Mouse (Mus musculus) gastrocnemius, adult 2 months (tissue): ENCODE measurements around the gene Serpina10. TPM values are rescaled to one million over a fixed set of nuclear protein-coding genes. Genes with fewer than 3 reads are reported as not detected.
"Not testable (repeated sequence)": the region's sequence is repeated elsewhere in the genome, so short reads cannot be mapped to it uniquely, and the experiment has no call there.

Experiments
- DNase-seq: peaks from one replicate; pipeline ENCODE4 v3.0.0; 2022
- H3K27ac ChIP-seq: fragments of 200-600 bp; 2 replicates; pipeline ENCODE4 v1.8.1; 2022; ENCODE audit warnings: mild to moderate bottlenecking
- H3K4me3 ChIP-seq: fragments of 200-600 bp; 2 replicates; pipeline ENCODE4 v1.8.1; 2022; ENCODE audit warnings: mild to moderate bottlenecking, moderate library complexity
- CTCF ChIP-seq: fragments of 200-600 bp; IDR thresholded peaks from 2 replicates; pipeline ENCODE4 v1.8.1; 2022; ENCODE audit warnings: antibody characterized with exemption, mild to moderate bottlenecking, moderate library complexity
- intact Hi-C: fragments of 180-260 bp; cut with DNase I; formaldehyde crosslinking; loops from one replicate; pipeline ENCODE4 v1.15.1; 2025
- long read RNA-seq, 2 experiments: library from polyadenylated mRNA; stranded (forward); transcript quantifications; one replicate each; pipeline ENCODE4 v2.0.0; 2021
- total RNA-seq, 2 experiments: library from RNA; stranded (reverse); gene quantifications; 2 replicates each; pipeline ENCODE4 v1.2.3; 2021

The Serpina10 gene
- total RNA-seq = not detected
- long read RNA-seq, experiment 1 = 0 reads
- long read RNA-seq, experiment 2 = 0 reads

- intact Hi-C loops = no loop called here
- Histone ChIP-seq H3K4me3 (no peak within 1 kb of the TSS), H3K27ac (no peak within 1 kb of the TSS)
- DNase-seq = no peak
- TF ChIP-seq CTCF = no peak
Measured at GRCm38 (mm10) chr12:103631203-103631612, at the start of gene Serpina10. Gene Serpina10 (minus strand): TSS chr12:103631444.

- DNase-seq, H3K27ac ChIP-seq, intact Hi-C loops, H3K4me3 ChIP-seq: not testable (repeated sequence)
Measured at GRCm38 (mm10) chr12:103679853-103680252, 48.6 kb upstream of the Serpina10 start.

GRCm38 (mm10) chr12:103676039-103676438, 44.8 kb upstream of the Serpina10 start, which contains the start of gene Serpina16:
Gene Serpina16 (minus strand): TSS chr12:103676139.
- intact Hi-C loops = no loop called here
- DNase-seq = no peak

GRCm38 (mm10) chr12:103673179-103673578, 41.9 kb upstream of the Serpina10 start:
- no peak overlapping the region for H3K4me3 ChIP-seq
- peak; percentile 29 for DNase-seq
- H3K27ac ChIP-seq = no peak overlapping the region
- intact Hi-C loops = no loop called here
- no peak for TF ChIP-seq CTCF

More at GRCm38 (mm10) chr12:103676039-103676438, 44.8 kb upstream of the Serpina10 start, which contains the start of gene Serpina16:
- no peak for TF ChIP-seq CTCF
- no peak within 1 kb of the TSS for H3K27ac ChIP-seq
- no peak within 1 kb of the TSS for H3K4me3 ChIP-seq

GRCm38 (mm10) chr12:103671483-103671882, 40.2 kb upstream of the Serpina10 start:
- DNase-seq = no peak
- intact Hi-C loops = no loop called here
- Histone ChIP-seq H3K4me3 (no peak overlapping the region), H3K27ac (no peak overlapping the region)
- no peak for TF ChIP-seq CTCF

GRCm38 (mm10) chr12:103670964-103671363, 39.7 kb upstream of the Serpina10 start:
- Histone ChIP-seq H3K4me3 (no peak overlapping the region), H3K27ac (no peak overlapping the region)
- no peak for DNase-seq
- TF ChIP-seq CTCF = no peak
- intact Hi-C loops = no loop called here

- H3K4me3 ChIP-seq = no peak overlapping the region
- no peak for TF ChIP-seq CTCF
- intact Hi-C loops = no loop called here
- DNase-seq = peak; percentile 52
- H3K27ac ChIP-seq = no peak overlapping the region
Measured at GRCm38 (mm10) chr12:103670344-103670743, 39.1 kb upstream of the Serpina10 start.

- intact Hi-C loops = no loop called here
- no peak overlapping the region for H3K4me3 ChIP-seq
- H3K27ac ChIP-seq = no peak overlapping the region
- no peak for DNase-seq
- no peak for TF ChIP-seq CTCF
Measured at GRCm38 (mm10) chr12:103665286-103665685, 34.0 kb upstream of the Serpina10 start.

GRCm38 (mm10) chr12:103662053-103662452, 30.8 kb upstream of the Serpina10 start:
- H3K27ac ChIP-seq, intact Hi-C loops, H3K4me3 ChIP-seq, DNase-seq: not testable (repeated sequence)

GRCm38 (mm10) chr12:103660076-103660475, 28.8 kb upstream of the Serpina10 start:
- no peak overlapping the region for H3K4me3 ChIP-seq
- DNase-seq = no peak
- no peak for TF ChIP-seq CTCF
- intact Hi-C loops = no loop called here
- no peak overlapping the region for H3K27ac ChIP-seq

- no peak for TF ChIP-seq CTCF
- intact Hi-C loops = no loop called here
- DNase-seq = peak; percentile 24
- Histone ChIP-seq H3K4me3 (no peak overlapping the region), H3K27ac (no peak overlapping the region)
Measured at GRCm38 (mm10) chr12:103659171-103659570, 27.9 kb upstream of the Serpina10 start.

- DNase-seq = no peak
- Histone ChIP-seq H3K27ac (no peak overlapping the region), H3K4me3 (no peak overlapping the region)
- no peak for TF ChIP-seq CTCF
- intact Hi-C loops = no loop called here
Measured at GRCm38 (mm10) chr12:103657991-103658390, 26.7 kb upstream of the Serpina10 start.

- no peak for TF ChIP-seq CTCF
- DNase-seq = no peak
- intact Hi-C loops = no loop called here
- Histone ChIP-seq H3K27ac (no peak within 1 kb of the TSS), H3K4me3 (no peak within 1 kb of the TSS)
Measured at GRCm38 (mm10) chr12:103656848-103657626, 25.8 kb upstream of the Serpina10 start, which contains the start of gene Serpina6. Gene Serpina6 (minus strand): TSS chr12:103657212.
